Mouse (Mus musculus): ENCODE data around the gene Znrf2.

GRCm38 (mm10) chr6:54890221-54890620 is 73.5 kb downstream of the Znrf2 start:
- TF ChIP-seq TAL1 (conservative IDR thresholded peaks at IDR 0.05; ENCODE audit: low read depth, low read length) (no peak), CTCF (IDR thresholded peaks at IDR 0.05; ENCODE audit: low read depth, low read length) (no peak)

All from G1E (cell line).